ENCODE assay signal across 9 mouse cellular contexts in genomic region chr2:29633782-29634181, GRCm38 (mm10). TPM values are rescaled to one million over a fixed set of nuclear protein-coding genes. Genes with fewer than 3 reads are reported as not detected.
A peak's percentile ranks its signal among the peaks of the same experiment; 100 is the strongest.
DNase-seq lines count a peak whose midpoint lies in the region; ATAC-seq and TF ChIP-seq lines count a peak whose summit lies in the region.
"Had no signal": no experiment of that assay in that cellular context is flagged by ENCODE, and none has a peak within 500 bp of the region (broad histone marks: within the 10 kb centered on the region; RNA-seq: fewer than 3 reads in every experiment).

No protein-coding gene starts in this region.

- intact Hi-C loops in heart, adult 2 months (cut with DNase I), result loop anchor here (1.0 to 2.0 kb wide), 2 partner anchors 13 to 15 kb away; no protein-coding TSS in a partner anchor

- TF ChIP-seq EP300 in heart, adult 2 months (IDR thresholded peaks at IDR 0.05; ENCODE audit: insufficient read depth, low read depth, low read length), result peak; percentile 56; the same call in 1 of the 2 replicates

- H3K4me1 ChIP-seq in heart, adult 2 months (ENCODE audit: control insufficient read depth, insufficient read depth, low read length), result peaks cover 58% of the 10 kb centered on the region
- H3K4me1 ChIP-seq in liver, adult 2 months (ENCODE audit: control insufficient read depth, insufficient read depth, low read length), result peaks cover 26% of the 10 kb centered on the region
- H3K4me1 ChIP-seq in liver, embryonic 11.5 days (replicated peaks; ENCODE audit: control insufficient read depth, insufficient read depth, low read length), result peaks cover 38% of the 10 kb centered on the region
- peaks cover 27% of the 10 kb centered on the region for H3K4me1 ChIP-seq in embryonic fibroblast, embryonic 13.5 days (ENCODE audit: control insufficient read depth, insufficient read depth, low read length)
- H3K4me1 ChIP-seq in midbrain, embryonic 14.5 days (ENCODE audit: control insufficient read depth, insufficient read depth, low read length), result 0 out of 2 replicates have a peak, but pooled peaks cover 3% of the 10 kb centered on the region

- peaks cover 11% of the 10 kb centered on the region for H3K36me3 ChIP-seq in heart, adult 2 months (ENCODE audit: control insufficient read depth, insufficient read depth, low read length)
- H3K36me3 ChIP-seq in liver, adult 2 months (ENCODE audit: control insufficient read depth, insufficient read depth, low read length), result no peaks in the 10 kb centered on the region
- no peaks in the 10 kb centered on the region for H3K36me3 ChIP-seq in liver, embryonic 11.5 days (ENCODE audit: control insufficient read depth, insufficient read depth, low read length)
- H3K36me3 ChIP-seq in myocyte (ENCODE audit: control insufficient read depth, insufficient read depth), result no peaks in the 10 kb centered on the region
- H3K36me3 ChIP-seq in midbrain, embryonic 14.5 days (ENCODE audit: control insufficient read depth, insufficient read depth, low read length), result 0 out of 2 replicates have a peak, but pooled peaks cover 2% of the 10 kb centered on the region
- H3K36me3 ChIP-seq: hindbrain, embryonic 15.5 days had no signal

- peaks cover 7% of the 10 kb centered on the region for H3K79me2 ChIP-seq in heart, adult 2 months (replicated peaks; ENCODE audit: control insufficient read depth, insufficient read depth, low read length)
- peaks cover 67% of the 10 kb centered on the region; the same call in 1 of the 2 replicates for H3K79me2 ChIP-seq in liver, adult 2 months (ENCODE audit: control insufficient read depth, insufficient read depth, low read length)
- peaks cover 93% of the 10 kb centered on the region for H3K79me2 ChIP-seq in myocyte (ENCODE audit: control insufficient read depth, insufficient read depth)

- DNase-seq in heart, adult 2 months, result peak in 1 of 2 experiments; percentile 40
- DNase-seq in heart, postnatal 4 days, result no peak
- DNase-seq in liver, adult 2 months (ENCODE audit: extremely low read depth, low read depth, low spot score), result no peak
- no peak for DNase-seq in liver, embryonic 11.5 days (ENCODE audit: low spot score)
- DNase-seq in midbrain, embryonic 14.5 days, result no peak

- peak overlapping the region; percentile 85 for H3K27ac ChIP-seq in heart, adult 2 months
- peak overlapping the region; percentile 38 for H3K27ac ChIP-seq in liver, adult 2 months (replicated peaks; ENCODE audit: insufficient read depth, low read depth, low read length)
- no peak overlapping the region; the same call in 1 of the 2 replicates for H3K27ac ChIP-seq in liver, embryonic 11.5 days (ENCODE audit: low read depth, low read length)
- H3K27ac ChIP-seq in embryonic fibroblast, embryonic 13.5 days (ENCODE audit: insufficient read depth, low read length), result peak overlapping the region; percentile 10; the same call in 1 of the 2 replicates
- H3K27ac ChIP-seq in midbrain, embryonic 14.5 days (replicated peaks; ENCODE audit: low read depth, low read length), result no peak overlapping the region
- H3K27ac ChIP-seq: hindbrain, embryonic 15.5 days had no signal

- 0 out of 2 replicates have a peak overlapping the region, but pooled peaks have one; percentile 1 for H3K4me3 ChIP-seq in heart, adult 2 months
- H3K4me3 ChIP-seq in liver, adult 2 months (ENCODE audit: insufficient read depth, low read depth, low read length), result no peak overlapping the region
- no peak overlapping the region for H3K4me3 ChIP-seq in liver, embryonic 11.5 days (ENCODE audit: low read depth, low read length)
- no peak overlapping the region for H3K4me3 ChIP-seq in embryonic fibroblast, embryonic 13.5 days (ENCODE audit: insufficient read depth, low read length)
- no peak overlapping the region for H3K4me3 ChIP-seq in myocyte
- no peak overlapping the region for H3K4me3 ChIP-seq in midbrain, embryonic 14.5 days (replicated peaks; ENCODE audit: low read depth, low read length)
- H3K4me3 ChIP-seq: hindbrain, embryonic 15.5 days had no signal

- peak; percentile 58; the same call in 1 of the 2 replicates for TF ChIP-seq POLR2A in heart, adult 2 months (IDR thresholded peaks at IDR 0.05; ENCODE audit: insufficient read depth, low read depth, low read length)
- TF ChIP-seq POLR2A in liver, adult 2 months (IDR thresholded peaks at IDR 0.05; ENCODE audit: extremely low read depth, insufficient read depth, low read length), result no peak
- TF ChIP-seq POLR2A in embryonic fibroblast, embryonic 13.5 days (IDR thresholded peaks at IDR 0.05; ENCODE audit: low read depth, low read length), result no peak
- no peak for TF ChIP-seq POLR2A in myocyte (IDR thresholded peaks at IDR 0.05; ENCODE audit: insufficient read length, low read depth)

- TF ChIP-seq CTCF in heart, adult 2 months (IDR thresholded peaks at IDR 0.05), result no peak
- TF ChIP-seq CTCF in liver, adult 2 months (IDR thresholded peaks at IDR 0.05; ENCODE audit: low read depth, low read length), result no peak
- TF ChIP-seq CTCF in embryonic fibroblast, embryonic 13.5 days (IDR thresholded peaks at IDR 0.05; ENCODE audit: borderline replicate concordance, insufficient read depth, low read length), result no peak

- no peak overlapping the region for H3K4me2 ChIP-seq in liver, embryonic 11.5 days
- H3K4me2 ChIP-seq in myocyte (ENCODE audit: low read depth), result peak overlapping the region; percentile 64
- no peak overlapping the region for H3K4me2 ChIP-seq in midbrain, embryonic 14.5 days (ENCODE audit: low read length)
- H3K4me2 ChIP-seq: hindbrain, embryonic 15.5 days had no signal

- ATAC-seq in liver, embryonic 11.5 days (replicated peaks; ENCODE audit: low FRiP score), result no peak
- ATAC-seq in megakaryocyte-erythroid progenitor cell, adult 5-6 weeks (replicated peaks; ENCODE audit: low FRiP score, low TSS enrichment, poor library complexity, severe bottlenecking), result no peak
- no peak for ATAC-seq in midbrain, embryonic 14.5 days (ENCODE audit: low FRiP score, low TSS enrichment)

- no peaks in the 10 kb centered on the region for H3K9me3 ChIP-seq in liver, embryonic 11.5 days (ENCODE audit: control insufficient read depth, low read length)
- no peaks in the 10 kb centered on the region for H3K9me3 ChIP-seq in midbrain, embryonic 14.5 days (ENCODE audit: control insufficient read depth, low read length)
- H3K9me3 ChIP-seq: hindbrain, embryonic 15.5 days had no signal

- H3ac ChIP-seq in myocyte (ENCODE audit: control insufficient read depth, insufficient read length), result no peak overlapping the region

- WGBS in heart, adult 2 months, result 50% methylated on average over 3 of the region's 3 CpGs
- 61% methylated on average over 3 of the region's 3 CpGs for WGBS in liver, adult 2 months
- WGBS in liver, embryonic 11.5 days, result 84% methylated on average over 3 of the region's 3 CpGs
- WGBS in midbrain, embryonic 14.5 days, result 94% methylated on average over 3 of the region's 3 CpGs

- no peaks in the 10 kb centered on the region for H3K27me3 ChIP-seq in heart, adult 2 months (ENCODE audit: control insufficient read depth, insufficient read depth, low read length)
- no peaks in the 10 kb centered on the region for H3K27me3 ChIP-seq in liver, adult 2 months (ENCODE audit: control insufficient read depth, insufficient read depth, low read length)
- no peaks in the 10 kb centered on the region for H3K27me3 ChIP-seq in liver, embryonic 11.5 days (replicated peaks; ENCODE audit: control insufficient read depth, insufficient read depth, low read length)
- H3K27me3 ChIP-seq in myocyte (ENCODE audit: control insufficient read depth, insufficient read depth, insufficient read length), result no peaks in the 10 kb centered on the region
- no peaks in the 10 kb centered on the region for H3K27me3 ChIP-seq in midbrain, embryonic 14.5 days (ENCODE audit: control insufficient read depth, insufficient read depth, low read length)
- H3K27me3 ChIP-seq: hindbrain, embryonic 15.5 days had no signal

- H3K9ac ChIP-seq in heart, adult 2 months (ENCODE audit: low read depth, low read length), result peak overlapping the region; percentile 30
- H3K9ac ChIP-seq in liver, adult 2 months (ENCODE audit: low read depth, low read length), result no peak overlapping the region
- no peak overlapping the region for H3K9ac ChIP-seq in liver, embryonic 11.5 days (ENCODE audit: low read depth, low read length)
- H3K9ac ChIP-seq in midbrain, embryonic 14.5 days (replicated peaks; ENCODE audit: low read length), result no peak overlapping the region
- H3K9ac ChIP-seq: hindbrain, embryonic 15.5 days had no signal

TF ChIP-seq in myocyte, 11 proteins besides CTCF, POLR2A, EP300 and RAD21:
- TF ChIP-seq MYOD1 (IDR thresholded peaks at IDR 0.05; ENCODE audit: control insufficient read depth in 1 of 3, insufficient read length in 2 of 3, low read depth in 2 of 3) (no peak), REST (IDR thresholded peaks at IDR 0.05; ENCODE audit: insufficient read depth, insufficient read length) (no peak), MYOG (IDR thresholded peaks at IDR 0.05; ENCODE audit: control insufficient read depth in 1 of 3, insufficient read depth in 1 of 3, insufficient read length in 2 of 3, low read depth in 2 of 3) (no peak), TCF12 (IDR thresholded peaks at IDR 0.05; ENCODE audit: insufficient read depth, poor library complexity, severe bottlenecking) (no peak), TCF3 (IDR thresholded peaks at IDR 0.05; ENCODE audit: insufficient read length, low read depth) (no peak), USF1 (IDR thresholded peaks at IDR 0.05; ENCODE audit: low read depth) (no peak), E2F4 (IDR thresholded peaks at IDR 0.05; ENCODE audit: insufficient read depth) (no peak), SRF (IDR thresholded peaks at IDR 0.05; ENCODE audit: control insufficient read depth, insufficient read length, low read depth) (no peak), CEBPB (IDR thresholded peaks at IDR 0.05; ENCODE audit: insufficient read depth, poor library complexity, severe bottlenecking) (no peak), POLR2AphosphoS2 (IDR thresholded peaks at IDR 0.05; ENCODE audit: insufficient read length, low read depth) (no peak), MAX (IDR thresholded peaks at IDR 0.05; ENCODE audit: low read depth) (no peak)

RNA-seq across cellular contexts. Expression of gene Rapgef1, which starts 14.3 kb away (rescaled TPM):
- total RNA-seq in heart, adult 2 months (2021), result 100 to 1,000 TPM in 1 of 2 experiments, 10 to 100 TPM in 1; 96.7 to 116 TPM
- polyA plus RNA-seq in heart, adult 2 months (2012; rRNA removed), result 65.0 and 86.1 TPM in 2 replicates
- total RNA-seq in heart, postnatal 4 days (2021), result 10 to 100 TPM; 96.3 to 98.4 TPM
- total RNA-seq in liver, adult 2 months (2014; rRNA removed), result 11.8 and 16.8 TPM in 2 replicates
- polyA plus RNA-seq in liver, adult 2 months (2012; rRNA removed), result 24.9 and 25.3 TPM in 2 replicates
- 15.2 and 16.5 TPM in 2 replicates for polyA plus RNA-seq in liver, embryonic 11.5 days (2014; fragmentation: Nextera tagmentation; extraction: Ambion mirVana)
- 43.1 and 47.4 TPM in 2 replicates for polyA plus RNA-seq in embryonic fibroblast, embryonic 13.5 days (2011; ENCODE audit: insufficient read length, low read depth, missing spikeins)
- polyA plus RNA-seq in myocyte (2012; fragmentation: generic; extraction: Trizol), result 74.5 TPM
- total RNA-seq in megakaryocyte-erythroid progenitor cell, adult 5-6 weeks (2014; fragmentation: Nextera tagmentation), result 52.4 and 58.0 TPM in 2 replicates
- total RNA-seq in megakaryocyte-erythroid progenitor cell, adult 5-6 weeks (2017), result 30.6 and 41.4 TPM in 2 replicates
- polyA plus RNA-seq in midbrain, embryonic 14.5 days (2014; fragmentation: Nextera tagmentation; extraction: Ambion mirVana), result 23.2 and 25.3 TPM in 2 replicates

Comparison
In these comparisons a context has a peak if more than half of its experiments do, and no peak if none do; other contexts are left out.
1. H3K27ac ChIP-seq: peak in heart, adult 2 months (single experiment), liver, adult 2 months (single experiment) and embryonic fibroblast, embryonic 13.5 days (single experiment); none in liver, embryonic 11.5 days (single experiment) and midbrain, embryonic 14.5 days (single experiment).